Mouse (Mus musculus) heart, adult 9 months (tissue): Measurements from ENCODE around the gene Crybg3.

Source experiments
- DNase-seq, 2 experiments: peaks; one replicate each; pipeline ENCODE4 v3.0.0; 2022; ENCODE audit warnings: low spot score in 2 of 2

Gene Crybg3

GRCm38 (mm10) chr16:59583515-59583914 is 17.3 kb downstream of the Crybg3 start:
- DNase-seq: no peak

- no peak for DNase-seq
Measured at GRCm38 (mm10) chr16:59579237-59579636, 21.5 kb downstream of the Crybg3 start.

GRCm38 (mm10) chr16:59573961-59574360 is 26.8 kb downstream of the Crybg3 start:
- DNase-seq: no peak

DNA sequence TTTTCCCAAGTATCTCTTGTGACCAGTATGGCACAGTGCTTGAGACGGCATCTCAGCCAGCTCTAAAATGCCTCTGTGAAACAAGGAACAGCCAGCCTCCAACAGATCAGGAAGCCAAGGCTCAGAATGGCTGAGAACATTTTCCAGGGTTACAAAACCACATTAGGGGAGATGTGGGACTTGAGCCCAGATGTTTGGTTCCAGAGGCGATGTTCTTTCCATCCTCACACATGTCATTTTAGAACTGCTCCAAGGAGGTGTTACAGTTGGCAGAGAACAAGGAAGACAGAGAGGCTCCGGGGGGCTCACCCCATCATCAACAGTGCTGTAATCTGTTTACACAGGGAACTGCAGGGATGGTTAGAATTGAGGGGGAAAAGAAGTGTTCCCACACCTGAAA is 28.1 kb downstream of the Crybg3 start:
- DNase-seq: no peak

DNA sequence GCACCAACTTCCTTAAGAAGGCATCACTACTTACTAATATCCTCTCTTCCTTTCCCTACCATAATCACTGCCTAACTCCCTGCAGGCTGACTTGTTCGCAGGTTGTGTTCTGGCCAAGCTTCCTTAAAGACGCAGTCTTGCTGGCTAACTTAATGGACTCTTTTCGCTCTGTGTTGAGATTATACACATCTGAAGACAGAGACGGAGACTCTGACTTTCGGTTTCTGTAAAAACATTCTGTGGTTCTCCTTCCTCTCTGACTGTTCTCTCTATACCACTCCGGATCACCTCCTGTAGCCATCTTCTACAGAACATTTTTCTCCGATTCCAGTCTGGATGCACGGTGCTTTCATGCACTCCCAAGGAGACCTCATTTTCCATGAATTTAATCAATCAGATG is 30.0 kb downstream of the Crybg3 start:
- no peak for DNase-seq

GRCm38 (mm10) chr16:59569837-59570236 is 30.9 kb downstream of the Crybg3 start:
- DNase-seq: peak in 1 of 2 experiments; percentile 28

- DNase-seq: peak; percentile 43 to 65
Measured at GRCm38 (mm10) chr16:59567721-59568381, 32.9 kb downstream of the Crybg3 start.

DNA sequence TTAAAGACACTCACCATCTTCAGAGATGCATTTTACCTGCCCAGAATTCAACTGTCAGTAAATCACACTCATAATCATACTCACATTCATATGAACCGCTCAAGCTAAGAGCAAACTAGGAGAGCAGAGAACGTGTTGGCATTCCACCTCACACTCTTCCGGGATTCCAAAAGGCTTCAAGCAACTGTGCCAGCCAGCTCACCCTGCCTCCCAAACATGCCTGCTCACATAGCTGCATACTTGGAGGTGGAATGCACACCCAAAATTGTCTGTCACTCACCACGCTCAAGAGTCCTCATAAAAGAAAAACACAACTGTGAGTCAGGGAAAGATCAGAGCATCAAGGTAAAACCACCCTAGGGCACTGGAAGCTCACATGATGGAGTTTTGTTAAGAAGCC is 34.3 kb downstream of the Crybg3 start:
- no peak for DNase-seq

DNA sequence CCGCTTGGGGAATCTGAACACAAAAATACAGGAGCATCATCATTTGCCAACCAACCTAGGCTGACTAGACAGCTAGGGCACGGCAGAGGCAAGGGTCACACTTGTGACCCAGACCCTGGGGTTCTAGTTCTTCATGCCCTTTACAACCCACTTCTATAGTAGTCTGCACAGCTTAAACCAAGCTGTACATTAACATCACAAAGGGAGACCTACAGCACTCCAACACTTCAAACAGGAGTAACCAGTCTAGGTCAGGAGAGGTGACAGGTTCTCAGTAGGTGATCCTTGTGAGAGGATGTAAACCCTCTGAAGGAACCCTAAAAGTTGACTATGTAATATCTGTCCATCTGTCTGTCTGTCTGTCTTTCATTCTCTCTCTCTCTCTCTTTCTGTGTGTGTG is 35.1 kb downstream of the Crybg3 start:
- no peak for DNase-seq

DNA sequence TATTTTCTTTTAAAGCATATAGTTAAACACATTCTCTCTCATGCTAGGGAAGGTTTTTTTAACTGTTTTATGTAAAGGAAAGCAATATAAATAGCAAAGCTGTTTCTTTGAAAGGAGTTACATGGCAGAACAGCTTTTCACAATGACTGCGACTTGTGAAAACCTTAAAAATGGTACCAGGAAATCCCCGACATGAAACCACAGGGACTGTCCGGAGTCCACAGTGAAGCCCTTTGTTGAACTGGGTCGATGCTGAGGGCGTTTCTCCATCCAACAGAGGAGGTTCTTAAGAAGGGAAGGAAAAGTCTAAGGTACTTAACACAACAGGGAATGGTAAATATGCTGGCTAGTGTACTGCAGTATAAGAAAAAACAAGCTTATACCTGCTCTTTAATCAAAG is 36.8 kb downstream of the Crybg3 start:
- DNase-seq: no peak

- DNase-seq: peak in 1 of 2 experiments; percentile 29
Measured at GRCm38 (mm10) chr16:59559300-59560200, 41.2 kb downstream of the Crybg3 start.

DNA sequence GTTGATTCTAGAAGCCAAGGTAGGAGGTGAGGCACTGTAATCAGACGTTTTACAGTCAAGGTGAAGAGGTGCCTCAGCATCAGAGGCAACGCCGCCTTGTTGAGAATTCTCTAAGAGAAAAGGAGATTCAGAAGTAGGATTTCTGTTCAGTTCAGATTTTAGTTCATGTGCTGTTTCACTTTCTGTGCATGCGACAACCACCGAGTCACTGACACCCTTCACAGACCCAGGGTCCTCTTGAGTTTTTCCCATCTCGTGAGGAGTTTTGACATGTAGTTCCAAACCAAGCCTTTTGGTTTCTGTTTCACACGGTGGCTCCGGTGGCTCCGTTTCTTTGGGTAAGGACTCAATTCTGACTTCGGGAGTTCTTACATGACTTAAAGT is 41.9 kb downstream of the Crybg3 start:
- DNase-seq: no peak

DNA sequence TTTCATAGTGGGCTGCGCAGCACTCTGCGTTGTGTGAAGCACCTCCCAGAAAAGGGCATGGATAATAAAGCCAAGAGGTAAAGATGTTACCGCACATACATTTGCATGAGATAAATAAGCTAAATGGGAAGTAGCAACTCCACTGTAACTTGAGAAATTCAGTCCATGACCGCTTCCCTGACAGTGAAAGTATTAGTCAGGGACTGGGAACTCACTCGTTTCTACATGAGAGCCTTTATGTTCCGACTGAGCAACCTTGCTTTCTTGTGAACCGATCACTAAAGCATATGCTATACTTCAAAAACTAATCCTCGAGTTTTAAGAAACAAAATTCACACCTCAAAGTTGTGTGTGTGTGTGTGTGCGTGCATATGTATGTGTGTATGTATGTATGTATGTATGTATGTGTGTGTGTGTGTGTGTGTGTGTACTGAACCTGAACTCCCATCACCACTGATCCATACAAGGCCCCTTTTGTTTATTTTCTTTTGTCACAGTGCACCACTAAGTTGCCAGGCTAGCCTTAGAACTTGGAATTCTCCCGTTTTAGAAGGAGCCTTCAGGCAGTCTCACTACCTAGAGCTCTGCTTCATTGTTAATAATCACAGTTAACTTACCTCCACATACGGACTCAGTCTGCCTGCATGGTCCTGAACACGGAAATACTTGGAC is 47.2 kb downstream of the Crybg3 start:
- DNase-seq: no peak

GRCm38 (mm10) chr16:59551507-59551906 is 49.3 kb downstream of the Crybg3 start:
- no peak for DNase-seq

- no peak for DNase-seq
Measured at GRCm38 (mm10) chr16:59549631-59550030, 51.1 kb downstream of the Crybg3 start.

GRCm38 (mm10) chr16:59548582-59548947 is 52.2 kb downstream of the Crybg3 start:
- no peak for DNase-seq

DNA sequence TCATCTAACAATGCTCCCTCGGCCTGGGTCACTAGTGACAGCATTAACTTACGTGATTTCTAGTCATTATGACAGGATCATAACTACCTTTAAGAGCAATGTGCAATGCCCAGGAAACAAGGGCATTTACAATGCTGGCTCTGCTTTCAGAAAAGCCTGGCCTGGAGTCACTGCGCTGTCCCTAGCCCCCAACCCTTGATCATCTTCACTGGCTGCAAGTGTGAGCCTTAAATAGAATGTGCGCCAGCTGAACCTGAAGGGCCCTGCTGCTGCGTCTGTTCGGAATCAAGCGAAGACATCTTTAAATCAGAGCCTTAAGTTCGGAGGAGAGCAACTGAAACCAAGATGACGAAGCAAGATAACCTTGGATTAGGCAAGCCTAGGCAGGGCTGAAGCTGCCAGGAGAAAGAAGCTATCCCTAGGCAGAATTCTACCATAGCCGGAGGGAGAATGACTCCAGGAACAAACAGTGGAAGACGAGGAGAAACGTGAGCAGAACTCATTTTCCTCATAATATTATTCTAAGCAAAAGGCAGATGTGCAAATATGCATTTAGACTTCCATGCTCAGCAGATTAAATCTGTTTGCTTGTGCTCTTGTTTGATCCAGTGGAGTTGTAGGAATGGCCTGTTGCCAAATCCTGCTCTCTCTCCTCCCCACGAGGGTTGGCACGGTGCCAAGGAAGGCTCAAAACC is 52.7 kb downstream of the Crybg3 start:
- DNase-seq: peak in 1 of 2 experiments; percentile 29

- no peak for DNase-seq
Measured at GRCm38 (mm10) chr16:59547466-59547865, 53.3 kb downstream of the Crybg3 start.

- DNase-seq: no peak
Measured at GRCm38 (mm10) chr16:59545360-59545759, 55.4 kb downstream of the Crybg3 start.

- DNase-seq: no peak
Measured at GRCm38 (mm10) chr16:59541382-59541781, 59.4 kb downstream of the Crybg3 start.

DNA sequence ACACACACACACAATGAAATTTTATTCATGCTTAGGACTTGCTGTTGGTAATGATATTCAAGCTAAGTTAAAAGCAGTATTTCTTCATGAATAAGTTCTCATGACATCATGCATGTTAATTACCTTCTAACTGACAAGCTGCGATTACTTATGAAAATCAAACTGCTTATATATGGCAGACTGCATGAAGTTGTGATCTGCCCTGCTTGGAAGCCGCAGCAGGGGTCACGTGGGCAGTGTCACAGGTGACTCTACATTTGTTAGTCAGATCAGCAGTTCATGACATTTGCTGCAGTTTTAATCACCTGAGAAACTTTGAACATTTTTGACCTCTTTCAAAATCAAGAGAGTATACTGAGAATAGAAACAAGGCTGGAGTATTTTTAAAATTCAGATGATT is 59.8 kb downstream of the Crybg3 start:
- no peak for DNase-seq

GRCm38 (mm10) chr16:59535673-59536072 is 65.1 kb downstream of the Crybg3 start:
- no peak for DNase-seq
